Mouse (Mus musculus) testis, adult 2 months (tissue): ENCODE data around the gene Naa80.

Experiments used
- CTCF ChIP-seq: fragments of 200-500 bp; IDR thresholded peaks from 2 replicates; pipeline ENCODE4 v1.5.1; 2012; ENCODE audit warnings: low read depth, mild to moderate bottlenecking, inconsistent platforms, low read length, moderate library complexity; ENCODE audit not compliant: control insufficient read depth, insufficient read depth, insufficient replicate concordance
- POLR2A ChIP-seq: fragments of 200-500 bp; IDR thresholded peaks from 2 replicates; pipeline ENCODE4 v1.6.1; 2012; ENCODE audit warnings: low read depth, mild to moderate bottlenecking, inconsistent platforms, low read length, moderate library complexity; ENCODE audit not compliant: control insufficient read depth

GRCm38 (mm10) chr9:107590773-107591060 lies 12.0 kb downstream of the Naa80 start:
- no peak for TF ChIP-seq POLR2A
- TF ChIP-seq CTCF, result no peak
